Mouse (Mus musculus) gastrocnemius, postnatal 25 days (tissue): ENCODE results near the gene Dlg4. TPM values are rescaled to one million over a fixed set of nuclear protein-coding genes. Genes with fewer than 3 reads are reported as not detected.

Experiments used
- DNase-seq: peaks from one replicate; pipeline ENCODE4 v3.0.0; 2022
- total RNA-seq, 2 experiments: library from RNA; stranded (reverse); gene quantifications; 1 replicate in 1 of 2; 2 replicates in 1 of 2; pipeline ENCODE4 v1.2.3; 2021

Dlg4 gene
- total RNA-seq, 2 experiments from 2014 or later = 5.6 to 6.9 TPM

GRCm38 (mm10) chr11:70020022-70020631, 3.4 kb downstream of the Dlg4 start:
- no peak for DNase-seq

- peak; percentile 78 for DNase-seq
Measured at GRCm38 (mm10) chr11:70020731-70021263, 4.1 kb downstream of the Dlg4 start.

GRCm38 (mm10) chr11:70021264-70022132, 4.8 kb downstream of the Dlg4 start:
- DNase-seq = peak; percentile 95

- no peak for DNase-seq
Measured at GRCm38 (mm10) chr11:70023481-70024150, 6.9 kb downstream of the Dlg4 start.

GRCm38 (mm10) chr11:70024151-70024514, 7.4 kb downstream of the Dlg4 start:
- DNase-seq = no peak

- peak; percentile 80 for DNase-seq
Measured at GRCm38 (mm10) chr11:70026689-70027088, 9.9 kb downstream of the Dlg4 start.

GRCm38 (mm10) chr11:70027397-70027796, 10.7 kb downstream of the Dlg4 start:
- DNase-seq = peak; percentile 77

GRCm38 (mm10) chr11:70028401-70029129, 11.8 kb downstream of the Dlg4 start:
- DNase-seq = peak; percentile 43

GRCm38 (mm10) chr11:70029130-70029801, 12.5 kb downstream of the Dlg4 start:
- DNase-seq = peak; percentile 82

GRCm38 (mm10) chr11:70029829-70030550, 13.2 kb downstream of the Dlg4 start:
- DNase-seq = no peak

GRCm38 (mm10) chr11:70030651-70031320, 14.0 kb downstream of the Dlg4 start:
- no peak for DNase-seq

- no peak for DNase-seq
Measured at GRCm38 (mm10) chr11:70031321-70031670, 14.6 kb downstream of the Dlg4 start.

- peak; percentile 7 for DNase-seq
Measured at GRCm38 (mm10) chr11:70038174-70038573, 21.4 kb downstream of the Dlg4 start.

GRCm38 (mm10) chr11:70039631-70040030, 22.9 kb downstream of the Dlg4 start:
- DNase-seq = no peak

GRCm38 (mm10) chr11:70040184-70040583, 23.4 kb downstream of the Dlg4 start:
- no peak for DNase-seq

GRCm38 (mm10) chr11:70042309-70043085, 25.8 kb downstream of the Dlg4 start:
- DNase-seq = no peak

- no peak for DNase-seq
Measured at GRCm38 (mm10) chr11:70043665-70044064, 26.9 kb downstream of the Dlg4 start.

- DNase-seq = no peak
Measured at GRCm38 (mm10) chr11:70045435-70045834, 28.7 kb downstream of the Dlg4 start.

GRCm38 (mm10) chr11:70049366-70049765, 32.6 kb downstream of the Dlg4 start:
- no peak for DNase-seq
